Mouse (Mus musculus) liver, embryonic 15.5 days (tissue): Measurements from ENCODE around the gene Fgfr2. TPM values are rescaled to one million over a fixed set of nuclear protein-coding genes. Genes with fewer than 3 reads are reported as not detected.

Experiments
- ATAC-seq: fragments of 200-750 bp; cut with Nextera tagmentation; 2 replicates; pipeline ENCODE4 v1.8.0; 2017; ENCODE audit warnings: moderate number of reproducible peaks, mild to moderate bottlenecking, moderate library complexity; ENCODE audit not compliant: insufficient read depth
- H3K27ac ChIP-seq: fragments of 300-500 bp; sonication (generic); replicated peaks from 2 replicates; pipeline ENCODE4 v1.5.1; 2015; ENCODE audit warnings: mild to moderate bottlenecking, inconsistent platforms
- H3K27me3 ChIP-seq: fragments of 300-500 bp; sonication (generic); 2 replicates; pipeline ENCODE4 v1.6.1; 2015; ENCODE audit warnings: mild to moderate bottlenecking, inconsistent platforms
- H3K36me3 ChIP-seq: fragments of 300-500 bp; sonication (generic); replicated peaks from 2 replicates; pipeline ENCODE4 v1.6.1; 2015; ENCODE audit warnings: moderate library complexity, mild to moderate bottlenecking, inconsistent platforms
- H3K4me1 ChIP-seq: fragments of 300-500 bp; sonication (generic); replicated peaks from 2 replicates; pipeline ENCODE4 v1.6.1; 2015; ENCODE audit warnings: inconsistent platforms
- H3K4me2 ChIP-seq: fragments of 300-500 bp; sonication (generic); 2 replicates; pipeline ENCODE4 v1.6.1; 2015; ENCODE audit warnings: moderate library complexity, mild to moderate bottlenecking, inconsistent platforms
- H3K4me3 ChIP-seq: fragments of 300-500 bp; sonication (generic); replicated peaks from 2 replicates; pipeline ENCODE4 v1.5.1; 2015; ENCODE audit warnings: mild to moderate bottlenecking, inconsistent platforms
- H3K9ac ChIP-seq: fragments of 300-500 bp; sonication (generic); 2 replicates; pipeline ENCODE4 v1.6.1; 2015; ENCODE audit warnings: moderate library complexity, mild to moderate bottlenecking, inconsistent platforms
- H3K9me3 ChIP-seq: fragments of 300-500 bp; sonication (generic); replicated peaks from 2 replicates; pipeline ENCODE4 v1.6.1; 2016; ENCODE audit warnings: inconsistent platforms
- WGBS: fragments of 180-500 bp; shearing (Covaris S2); methylation state at CpG from one replicate; pipeline ENCODE4 v1.1.7; 2015; ENCODE audit warnings: mixed read lengths; ENCODE audit not compliant: insufficient replicate concordance; 5-methylcytosine and 5-hydroxymethylcytosine counted together
- polyA plus RNA-seq: library from polyadenylated mRNA; unstranded; fragments of >200 nt; fragmentation: Nextera tagmentation; extraction: Ambion mirVana; gene quantifications from 2 replicates; pipeline ENCODE4 v1.2.1, GENCODE M21; 2015

The Fgfr2 gene
- polyA plus RNA-seq, 1 experiment from 2014 or later = 10.5 TPM

DNA sequence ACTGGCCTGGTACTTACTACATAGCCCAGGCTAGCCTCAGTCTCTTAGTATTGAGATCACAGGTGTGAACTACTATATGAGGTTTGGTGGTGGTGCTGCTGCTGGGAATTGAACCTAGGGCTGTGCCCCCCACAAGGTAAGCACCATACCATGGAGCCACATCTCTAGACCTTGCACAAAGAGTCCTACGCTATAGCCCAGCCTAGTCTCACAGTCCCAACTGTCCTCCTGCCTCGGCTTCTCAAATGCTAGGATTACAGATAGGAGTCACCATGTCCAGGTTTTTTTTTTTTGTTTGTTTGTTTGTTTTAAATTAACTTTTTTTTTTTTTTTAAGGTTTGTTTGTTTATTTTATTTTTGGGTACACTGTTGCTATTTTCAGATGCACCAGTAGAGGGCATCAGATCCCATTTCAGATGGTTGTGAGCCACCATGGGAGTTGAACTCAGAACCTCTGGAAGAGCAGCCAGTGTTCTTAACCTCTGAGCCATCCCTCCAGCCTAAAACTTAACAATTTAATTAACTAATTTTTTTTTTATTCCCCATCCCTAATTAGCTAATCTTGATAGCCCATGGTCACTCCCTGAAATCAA is 2388.9 kb downstream of the Fgfr2 start:
- H3K9ac ChIP-seq = no peak overlapping the region
- H3K4me1 ChIP-seq = no peaks in the 10 kb centered on the region
- no peak overlapping the region for H3K27ac ChIP-seq
- ATAC-seq = no peak
- H3K4me2 ChIP-seq = no peak overlapping the region
- H3K27me3 ChIP-seq = no peaks in the 10 kb centered on the region
- no peak overlapping the region for H3K4me3 ChIP-seq
- WGBS = 59% methylated on average over 2 of the region's 2 CpGs
- H3K9me3 ChIP-seq = no peaks in the 10 kb centered on the region
- 0 out of 2 replicates have a peak, but pooled peaks cover 5% of the 10 kb centered on the region for H3K36me3 ChIP-seq

DNA sequence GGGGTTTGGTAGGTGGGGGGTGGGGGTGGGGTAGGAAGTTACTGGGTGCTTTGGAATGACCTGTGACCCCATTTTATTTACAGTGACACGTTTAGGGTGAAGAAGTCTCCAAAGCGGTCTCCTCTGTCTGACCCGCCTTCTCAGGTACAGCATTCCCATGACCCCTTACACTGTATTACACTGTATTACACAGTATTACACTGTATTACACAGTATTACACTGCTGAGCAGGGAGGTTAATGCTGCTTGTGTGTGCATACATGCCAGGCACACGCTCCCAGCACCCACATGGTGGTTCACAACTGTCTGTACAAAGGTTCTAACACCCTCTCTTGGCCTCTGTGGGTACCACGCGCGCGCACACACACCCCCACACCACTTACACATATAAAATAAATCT is 2389.7 kb downstream of the Fgfr2 start:
- Histone ChIP-seq H3K27ac (no peak overlapping the region), H3K27me3 (no peaks in the 10 kb centered on the region), H3K4me1 (no peaks in the 10 kb centered on the region), H3K9me3 (no peaks in the 10 kb centered on the region), H3K4me3 (no peak overlapping the region), H3K9ac (no peak overlapping the region), H3K4me2 (no peak overlapping the region), H3K36me3 (peaks cover 5% of the 10 kb centered on the region; the same call in 1 of the 2 replicates)
- ATAC-seq = no peak
- WGBS = 71% methylated on average over 8 of the region's 8 CpGs

DNA sequence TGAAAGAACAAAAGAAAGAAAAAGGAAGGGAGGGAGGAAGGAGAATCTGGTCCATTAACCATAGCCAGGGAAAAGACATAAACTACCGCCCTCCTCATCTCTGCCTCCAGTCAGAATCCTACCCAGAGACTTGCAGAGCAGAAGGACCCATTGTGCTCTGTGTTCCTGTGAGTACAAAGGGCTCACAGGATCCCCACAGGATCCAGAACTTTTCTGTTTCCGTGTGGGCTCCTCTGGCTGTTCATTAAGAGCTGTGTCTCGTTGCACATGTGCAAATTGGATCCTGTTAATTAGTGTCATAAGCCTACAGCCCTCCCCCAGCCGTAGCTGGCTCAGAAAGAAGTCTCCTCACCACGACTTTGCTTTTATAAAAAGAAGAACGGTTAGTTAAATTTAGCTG is 2390.2 kb downstream of the Fgfr2 start:
- 58% methylated on average over 6 of the region's 6 CpGs for WGBS
- H3K4me2 ChIP-seq = no peak overlapping the region
- no peak for ATAC-seq
- no peak overlapping the region for H3K4me3 ChIP-seq
- no peaks in the 10 kb centered on the region for H3K27me3 ChIP-seq
- no peak overlapping the region for H3K9ac ChIP-seq
- H3K4me1 ChIP-seq = no peaks in the 10 kb centered on the region
- H3K36me3 ChIP-seq = peaks cover 5% of the 10 kb centered on the region; the same call in 1 of the 2 replicates
- H3K9me3 ChIP-seq = no peaks in the 10 kb centered on the region
- H3K27ac ChIP-seq = no peak overlapping the region

DNA sequence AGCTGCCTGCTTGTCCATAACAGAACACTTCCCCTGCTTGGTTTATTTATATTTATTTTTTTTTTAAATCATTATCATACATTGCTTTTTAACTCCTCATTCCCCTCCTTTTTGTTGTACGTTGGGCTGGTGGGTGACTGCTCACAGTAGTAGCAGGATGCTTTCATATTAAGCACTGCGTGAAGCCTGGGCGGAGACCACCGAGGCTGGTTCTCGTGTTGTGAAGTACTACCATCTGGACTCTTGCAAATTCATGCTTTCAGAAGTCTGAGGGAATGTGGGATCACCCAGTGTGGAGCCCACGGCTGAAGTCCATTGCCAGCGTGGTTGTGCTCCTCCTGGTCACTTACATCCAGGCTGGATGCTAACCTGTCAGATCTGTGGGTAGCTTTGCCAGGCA is 2391.4 kb downstream of the Fgfr2 start:
- no peak overlapping the region for H3K4me3 ChIP-seq
- H3K4me2 ChIP-seq = no peak overlapping the region
- H3K27ac ChIP-seq = no peak overlapping the region
- no peak for ATAC-seq
- no peaks in the 10 kb centered on the region for H3K9me3 ChIP-seq
- WGBS = 70% methylated on average over 7 of the region's 7 CpGs
- 0 out of 2 replicates have a peak, but pooled peaks cover 4% of the 10 kb centered on the region for H3K4me1 ChIP-seq
- H3K27me3 ChIP-seq = no peaks in the 10 kb centered on the region
- peaks cover 5% of the 10 kb centered on the region; the same call in 1 of the 2 replicates for H3K36me3 ChIP-seq
- no peak overlapping the region for H3K9ac ChIP-seq

DNA sequence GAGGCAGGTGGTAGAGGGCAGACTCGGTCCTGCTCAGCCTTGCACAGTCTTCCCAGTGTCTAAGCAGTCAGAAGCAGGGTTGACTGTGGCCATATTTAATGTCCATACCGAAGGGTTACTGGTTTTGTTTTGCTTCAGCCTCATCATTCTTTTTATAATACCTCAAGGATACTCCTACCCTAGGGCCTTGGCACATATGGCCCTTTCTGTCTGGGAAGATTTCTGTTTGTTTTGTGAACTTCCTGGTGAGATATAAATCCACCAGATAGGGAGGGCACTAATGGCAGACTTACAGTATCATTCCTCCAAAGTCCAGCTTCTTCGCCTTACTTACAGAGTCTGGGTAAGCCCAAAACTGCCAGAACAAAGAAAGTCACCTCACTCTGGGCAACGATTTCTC is 2395.6 kb downstream of the Fgfr2 start:
- 65% methylated on average over 4 of the region's 4 CpGs for WGBS
- Histone ChIP-seq H3K27ac (no peak overlapping the region), H3K36me3 (no peaks in the 10 kb centered on the region; the same call in 1 of the 2 replicates), H3K9ac (no peak overlapping the region), H3K4me2 (no peak overlapping the region), H3K9me3 (no peaks in the 10 kb centered on the region), H3K27me3 (no peaks in the 10 kb centered on the region), H3K4me3 (no peak overlapping the region), H3K4me1 (0 out of 2 replicates have a peak, but pooled peaks cover 7% of the 10 kb centered on the region)
- no peak for ATAC-seq

DNA sequence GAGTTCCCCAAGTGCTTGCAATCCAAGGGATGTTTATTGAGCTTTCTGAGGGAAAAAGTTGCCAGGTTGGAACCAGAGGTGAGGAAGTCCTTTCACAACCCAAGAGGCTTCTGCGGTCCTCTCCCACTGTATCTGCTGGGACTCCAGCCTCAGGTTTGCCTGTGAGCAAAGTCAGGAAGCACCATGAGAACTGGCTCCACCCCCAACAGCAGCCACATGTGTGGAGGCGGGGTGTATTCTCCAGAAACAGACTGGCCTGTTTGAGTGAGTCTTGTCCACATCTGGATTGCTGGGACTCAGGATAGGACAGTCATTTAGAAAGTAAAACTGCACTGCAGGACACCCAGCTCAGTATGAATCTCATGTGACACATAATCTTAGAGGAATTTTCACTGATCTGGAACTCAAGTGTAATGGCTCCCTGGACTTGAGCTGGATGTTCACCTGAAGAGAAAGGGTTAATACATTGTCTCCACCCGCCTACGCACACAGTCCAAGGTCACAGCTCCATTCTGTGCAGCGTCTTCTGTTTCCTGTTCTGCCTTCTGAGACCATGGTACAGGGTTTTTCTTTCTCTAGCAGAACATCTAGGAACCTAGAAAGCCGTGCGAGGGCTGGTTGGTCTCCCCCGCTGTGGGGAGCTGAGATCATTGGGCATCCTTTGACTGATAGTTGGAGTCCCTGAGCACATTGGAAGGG is 2396.3 kb downstream of the Fgfr2 start:
- no peak overlapping the region for H3K9ac ChIP-seq
- H3K4me2 ChIP-seq = no peak overlapping the region
- 31% methylated on average over 8 of the region's 8 CpGs for WGBS
- H3K9me3 ChIP-seq = no peaks in the 10 kb centered on the region
- ATAC-seq = no peak
- no peak overlapping the region for H3K27ac ChIP-seq
- H3K36me3 ChIP-seq = no peaks in the 10 kb centered on the region; the same call in 1 of the 2 replicates
- H3K4me3 ChIP-seq = no peak overlapping the region
- no peaks in the 10 kb centered on the region for H3K27me3 ChIP-seq
- 0 out of 2 replicates have a peak, but pooled peaks cover 7% of the 10 kb centered on the region for H3K4me1 ChIP-seq

DNA sequence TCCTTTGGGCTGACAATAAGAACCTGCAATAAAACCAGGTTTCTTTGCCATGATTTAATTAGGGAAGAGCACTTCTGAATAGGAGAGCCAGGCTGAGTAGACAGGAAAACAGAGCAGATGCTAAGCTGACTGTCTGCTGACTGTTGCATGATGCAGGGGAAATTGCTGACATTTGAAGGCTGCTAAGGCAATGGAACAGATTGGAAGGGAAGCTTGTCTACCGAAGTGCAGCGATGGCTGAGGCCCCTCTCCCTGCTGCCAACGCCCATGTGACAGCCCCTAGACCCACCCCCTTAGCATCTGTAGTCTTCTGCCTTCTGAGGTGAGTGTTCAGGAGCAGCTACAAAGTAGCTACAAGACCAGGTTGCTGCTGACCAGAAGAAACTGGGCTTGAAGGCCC is 2397.0 kb downstream of the Fgfr2 start:
- no peak overlapping the region for H3K4me3 ChIP-seq
- no peaks in the 10 kb centered on the region; the same call in 1 of the 2 replicates for H3K36me3 ChIP-seq
- no peaks in the 10 kb centered on the region for H3K27me3 ChIP-seq
- no peak for ATAC-seq
- H3K27ac ChIP-seq = no peak overlapping the region
- 0 out of 2 replicates have a peak, but pooled peaks cover 7% of the 10 kb centered on the region for H3K4me1 ChIP-seq
- 32% methylated on average over 3 of the region's 3 CpGs for WGBS
- H3K9ac ChIP-seq = no peak overlapping the region
- no peak overlapping the region for H3K4me2 ChIP-seq
- no peaks in the 10 kb centered on the region for H3K9me3 ChIP-seq

DNA sequence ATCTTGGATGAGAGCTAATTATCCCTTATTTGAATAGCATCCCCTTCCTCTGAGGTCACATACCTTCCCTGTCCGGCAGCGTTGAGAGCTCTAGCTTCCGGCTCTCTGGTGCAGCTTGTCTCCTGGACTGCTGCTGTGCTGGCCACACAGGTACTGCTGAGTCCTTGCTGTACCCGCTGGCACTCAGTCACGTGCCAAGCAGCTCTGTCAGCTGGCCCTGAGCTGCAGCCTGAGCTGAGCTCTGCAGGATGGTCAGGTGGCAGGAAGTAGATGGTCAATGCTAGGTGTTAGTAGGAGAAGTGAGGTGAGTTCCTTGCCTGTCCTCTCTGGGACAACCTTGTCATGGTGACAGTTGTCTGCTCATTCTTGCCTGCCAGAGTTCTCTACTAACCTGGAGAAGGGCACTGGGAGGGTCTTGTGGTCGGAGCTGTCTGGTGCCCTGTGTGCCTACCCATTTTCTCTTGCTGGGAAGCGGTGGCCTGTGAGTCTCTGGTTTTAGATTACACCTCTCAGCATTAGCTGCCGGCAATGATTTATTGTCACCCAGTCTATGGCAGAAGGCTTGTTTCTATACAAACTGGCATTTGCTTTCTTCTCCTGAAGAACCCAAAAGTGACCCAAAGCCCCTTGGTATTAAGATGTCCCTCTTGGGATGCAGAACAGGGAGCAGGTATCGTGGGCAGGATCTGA is 2402.4 kb downstream of the Fgfr2 start:
- WGBS = 62% methylated on average over 9 of the region's 9 CpGs
- ATAC-seq = no peak

DNA sequence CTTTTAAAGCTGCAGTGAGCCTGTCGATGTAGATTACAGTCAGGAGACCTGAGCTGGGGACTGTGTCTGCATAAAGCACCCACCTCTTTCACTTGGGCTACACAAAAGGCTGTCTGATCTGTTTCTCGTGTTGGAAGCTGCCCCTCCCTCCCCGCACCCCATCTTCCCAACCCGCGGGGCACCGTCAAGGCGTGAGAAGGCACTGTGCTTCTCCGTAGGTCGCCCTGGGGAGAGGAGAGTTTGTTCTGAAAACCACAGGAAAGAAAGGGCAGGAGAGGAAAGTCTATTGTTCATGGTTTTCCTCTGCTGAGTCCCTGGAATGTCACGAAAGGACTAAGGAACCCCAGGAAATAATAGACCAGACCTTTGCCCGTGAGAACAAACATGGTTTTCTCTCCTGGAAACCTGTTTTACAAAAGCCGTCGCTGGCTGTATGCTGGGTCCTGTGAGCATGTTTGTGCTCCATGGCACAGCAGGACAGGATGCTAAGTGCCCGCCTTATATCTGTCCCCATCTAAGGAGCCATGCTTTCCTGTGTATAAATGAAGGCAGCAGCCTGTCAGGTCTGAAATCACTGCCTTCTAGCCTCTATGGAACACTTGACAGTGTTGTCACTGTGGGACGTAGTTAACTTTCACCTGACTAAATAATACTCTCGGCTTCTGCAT is 2403.1 kb downstream of the Fgfr2 start:
- Histone ChIP-seq H3K27ac (no peak overlapping the region), H3K4me2 (no peak overlapping the region), H3K4me1 (no peaks in the 10 kb centered on the region), H3K27me3 (no peaks in the 10 kb centered on the region), H3K36me3 (no peaks in the 10 kb centered on the region), H3K9ac (no peak overlapping the region), H3K4me3 (no peak overlapping the region), H3K9me3 (no peaks in the 10 kb centered on the region)
- no peak for ATAC-seq
- WGBS = 37% methylated on average over 16 of the region's 16 CpGs

More for the DNA sequence above, 2402.4 kb downstream of the Fgfr2 start:
- Histone ChIP-seq H3K4me3 (no peak overlapping the region), H3K9ac (no peak overlapping the region), H3K36me3 (no peaks in the 10 kb centered on the region), H3K9me3 (no peaks in the 10 kb centered on the region), H3K4me1 (no peaks in the 10 kb centered on the region), H3K27me3 (no peaks in the 10 kb centered on the region), H3K27ac (no peak overlapping the region), H3K4me2 (no peak overlapping the region)

DNA sequence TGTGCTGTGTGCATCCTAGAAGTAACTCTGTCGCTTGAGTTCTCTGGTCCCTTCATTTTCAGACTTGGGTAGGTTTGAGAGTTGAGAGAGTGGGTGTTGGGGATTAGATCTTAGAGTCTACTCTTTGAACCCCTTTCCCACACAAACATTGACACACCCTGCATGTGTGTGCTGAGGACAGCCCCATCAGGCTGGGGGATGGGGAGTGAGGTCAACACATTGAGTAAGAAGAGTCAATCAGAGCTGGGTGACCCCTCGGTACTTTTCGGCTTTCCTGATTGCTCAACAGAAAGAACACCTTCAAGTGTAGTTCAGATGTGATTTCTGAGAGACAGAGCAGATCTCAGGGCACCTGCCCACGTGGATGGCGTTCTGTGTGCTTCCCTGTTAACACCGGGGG is 2406.2 kb downstream of the Fgfr2 start:
- no peaks in the 10 kb centered on the region for H3K36me3 ChIP-seq
- no peak overlapping the region for H3K4me3 ChIP-seq
- WGBS = 53% methylated on average over 6 of the region's 6 CpGs
- no peak overlapping the region for H3K4me2 ChIP-seq
- H3K4me1 ChIP-seq = no peaks in the 10 kb centered on the region
- no peaks in the 10 kb centered on the region for H3K27me3 ChIP-seq
- H3K9ac ChIP-seq = no peak overlapping the region
- H3K9me3 ChIP-seq = no peaks in the 10 kb centered on the region
- H3K27ac ChIP-seq = 0 out of 2 replicates have a peak overlapping the region, but pooled peaks have one; percentile 29
- peak; percentile 60 for ATAC-seq

DNA sequence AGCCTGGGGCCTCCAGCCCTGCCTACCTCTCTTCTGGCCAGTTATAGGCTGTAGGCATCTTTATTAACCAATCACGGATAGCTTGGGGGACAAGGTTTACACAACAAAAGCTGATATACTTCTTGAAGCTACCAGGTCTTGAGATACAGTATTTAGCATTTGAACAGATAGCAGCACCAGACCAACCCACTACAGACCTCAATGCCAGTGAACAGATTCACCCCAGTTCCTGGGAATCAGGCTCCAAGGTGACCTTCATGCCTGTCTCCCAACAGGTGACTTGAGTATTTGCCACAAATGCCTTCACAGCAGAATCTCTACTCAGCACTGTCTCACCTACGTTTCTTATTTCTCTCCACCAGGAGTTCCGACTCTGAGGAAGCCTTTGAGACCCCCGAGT is 2406.8 kb downstream of the Fgfr2 start:
- Histone ChIP-seq H3K4me2 (no peak overlapping the region), H3K27ac (no peak overlapping the region), H3K27me3 (no peaks in the 10 kb centered on the region), H3K4me3 (no peak overlapping the region), H3K9ac (no peak overlapping the region), H3K9me3 (no peaks in the 10 kb centered on the region), H3K4me1 (no peaks in the 10 kb centered on the region), H3K36me3 (no peaks in the 10 kb centered on the region)
- no peak for ATAC-seq
- WGBS = 62% methylated on average over 4 of the region's 4 CpGs
